Mouse (Mus musculus): Measurements from ENCODE around the gene Prss28. TPM values are rescaled to one million over a fixed set of nuclear protein-coding genes. Genes with fewer than 3 reads are reported as not detected.

The Prss28 gene
- total and polyA plus RNA-seq, 2 experiments from 2014 or later = not detected

DNA sequence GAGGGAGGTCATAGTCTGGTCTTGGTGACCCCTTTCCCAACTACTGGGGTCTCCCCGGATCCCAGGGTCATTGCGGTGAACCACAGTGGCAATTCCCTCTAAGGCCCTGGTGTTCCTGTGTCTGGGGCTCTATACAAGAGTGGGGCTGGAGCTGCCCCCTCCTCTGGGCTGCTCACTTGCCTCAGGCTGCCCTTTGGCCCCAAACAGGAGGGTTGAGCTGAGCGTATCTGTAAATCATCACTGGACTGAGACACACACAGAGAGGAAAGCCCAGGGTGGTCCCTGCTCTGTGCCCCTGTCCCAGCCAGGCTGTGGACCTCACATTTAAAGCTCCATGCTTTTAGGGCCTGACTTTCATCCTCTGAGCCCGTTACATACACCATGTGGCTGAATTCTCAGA lies 29.8 kb downstream of the Prss28 start:
- Histone ChIP-seq H3K27ac (no peak overlapping the region), H3K9me3 (ENCODE audit: low read length) (no peaks in the 10 kb centered on the region), H3K4me3 (ENCODE audit: low read length) (no peak overlapping the region), H3K4me2 (ENCODE audit: low read depth, low read length) (no peak overlapping the region), H3K9ac (replicated peaks; ENCODE audit: low read length) (no peak overlapping the region), H3K36me3 (ENCODE audit: insufficient read depth, low read length) (no peaks in the 10 kb centered on the region), H3K4me1 (ENCODE audit: insufficient read depth, low read length) (no peaks in the 10 kb centered on the region), H3K27me3 (ENCODE audit: insufficient read depth, low read length) (no peaks in the 10 kb centered on the region)
- no peak for TF ChIP-seq CTCF (IDR thresholded peaks at IDR 0.05; ENCODE audit: low read depth)
- DNase-seq (ENCODE audit: low spot score) = no peak
- ATAC-seq = no peak
- WGBS = 80% methylated on average over 4 of the region's 4 CpGs

GRCm38 (mm10) chr17:25340003-25340402 lies 31.6 kb downstream of the Prss28 start:
- H3K36me3 ChIP-seq (ENCODE audit: insufficient read depth, low read length) = no peaks in the 10 kb centered on the region
- WGBS = 83% methylated on average over 6 of the region's 6 CpGs
- no peak overlapping the region for H3K4me3 ChIP-seq (ENCODE audit: low read length)
- H3K9ac ChIP-seq (replicated peaks; ENCODE audit: low read length) = no peak overlapping the region
- H3K4me1 ChIP-seq (ENCODE audit: insufficient read depth, low read length) = no peaks in the 10 kb centered on the region
- no peak for TF ChIP-seq CTCF (IDR thresholded peaks at IDR 0.05; ENCODE audit: low read depth)
- no peaks in the 10 kb centered on the region for H3K9me3 ChIP-seq (ENCODE audit: low read length)
- ATAC-seq (no peak), DNase-seq (ENCODE audit: low spot score) (no peak)
- H3K27ac ChIP-seq = no peak overlapping the region
- H3K4me2 ChIP-seq (ENCODE audit: low read depth, low read length) = no peak overlapping the region
- H3K27me3 ChIP-seq (ENCODE audit: insufficient read depth, low read length) = no peaks in the 10 kb centered on the region

- Histone ChIP-seq H3K36me3 (ENCODE audit: insufficient read depth, low read length) (no peaks in the 10 kb centered on the region), H3K27me3 (ENCODE audit: insufficient read depth, low read length) (no peaks in the 10 kb centered on the region), H3K9me3 (ENCODE audit: low read length) (no peaks in the 10 kb centered on the region), H3K27ac (no peak overlapping the region), H3K9ac (replicated peaks; ENCODE audit: low read length) (no peak overlapping the region), H3K4me3 (ENCODE audit: low read length) (no peak overlapping the region), H3K4me2 (ENCODE audit: low read depth, low read length) (no peak overlapping the region), H3K4me1 (ENCODE audit: insufficient read depth, low read length) (no peaks in the 10 kb centered on the region)
- no peak for TF ChIP-seq CTCF (IDR thresholded peaks at IDR 0.05; ENCODE audit: low read depth)
- WGBS = 53% methylated on average over 3 of the region's 3 CpGs
- ATAC-seq (no peak), DNase-seq (ENCODE audit: low spot score) (no peak)
These were observed 33.0 kb downstream of the Prss28 start for GRCm38 (mm10) chr17:25341490-25341889.

DNA sequence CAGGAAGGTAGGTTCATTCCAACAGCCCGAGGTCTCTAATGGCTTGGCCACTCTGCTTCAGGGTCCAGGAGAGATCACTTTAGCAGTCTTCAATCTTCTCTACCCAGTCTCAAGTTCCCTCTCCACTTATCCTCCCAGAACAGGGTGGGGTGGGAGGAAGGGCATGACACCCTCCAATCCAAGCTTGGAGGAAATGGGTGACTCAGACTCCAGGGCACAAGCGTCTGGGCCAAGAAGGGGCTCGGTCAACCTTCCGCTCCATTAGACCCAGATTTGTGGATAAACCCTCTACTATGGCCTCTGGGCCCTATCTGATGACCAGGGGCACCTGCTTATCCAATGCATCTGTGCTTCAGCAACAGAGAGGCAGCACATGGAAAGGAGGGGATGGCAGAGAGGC lies 37.0 kb downstream of the Prss28 start, which contains the start of gene Tpsab1:
Tpsab1 (minus strand) TSS at position 101 of the 400 bp plus-strand sequence.
- no peaks in the 10 kb centered on the region for H3K4me1 ChIP-seq (ENCODE audit: insufficient read depth, low read length)
- no peak for ATAC-seq
- 95% methylated on average over 4 of the region's 4 CpGs for WGBS

GRCm38 (mm10) chr17:25361291-25361690 lies 52.8 kb downstream of the Prss28 start:
- DNase-seq (ENCODE audit: low spot score) (no peak), ATAC-seq (no peak)
- H3K9ac ChIP-seq (replicated peaks; ENCODE audit: low read length) = no peak overlapping the region
- 72% methylated on average over 2 of the region's 2 CpGs for WGBS
- no peaks in the 10 kb centered on the region for H3K36me3 ChIP-seq (ENCODE audit: insufficient read depth, low read length)
- H3K27ac ChIP-seq = no peak overlapping the region
- H3K4me3 ChIP-seq (ENCODE audit: low read length) = no peak overlapping the region
- no peak for TF ChIP-seq CTCF (IDR thresholded peaks at IDR 0.05; ENCODE audit: low read depth)
- H3K4me1 ChIP-seq (ENCODE audit: insufficient read depth, low read length) = no peaks in the 10 kb centered on the region
- no peaks in the 10 kb centered on the region for H3K27me3 ChIP-seq (ENCODE audit: insufficient read depth, low read length)
- H3K4me2 ChIP-seq (ENCODE audit: low read depth, low read length) = no peak overlapping the region
- H3K9me3 ChIP-seq (ENCODE audit: low read length) = no peaks in the 10 kb centered on the region

More for the DNA sequence above, 37.0 kb downstream of the Prss28 start, which contains the start of gene Tpsab1:
- Histone ChIP-seq H3K27ac (no peak within 1 kb of the TSS), H3K9ac (replicated peaks; ENCODE audit: low read length) (no peak within 1 kb of the TSS), H3K27me3 (ENCODE audit: insufficient read depth, low read length) (no peaks in the 10 kb centered on the region), H3K4me2 (ENCODE audit: low read depth, low read length) (no peak within 1 kb of the TSS), H3K9me3 (ENCODE audit: low read length) (no peaks in the 10 kb centered on the region), H3K4me3 (ENCODE audit: low read length) (no peak within 1 kb of the TSS), H3K36me3 (ENCODE audit: insufficient read depth, low read length) (no peaks in the 10 kb centered on the region)
- no peak for TF ChIP-seq CTCF (IDR thresholded peaks at IDR 0.05; ENCODE audit: low read depth)
- no peak for DNase-seq (ENCODE audit: low spot score)

Other genes starting within 250 kb of the Prss28 start
- gene Tmem204, start 225.1 kb upstream of the Prss28 start, total RNA-seq (2014; rRNA removed) = 15.4 and 21.5 TPM in 2 replicates
- 11.5 and 11.7 TPM in 2 replicates for gene Tmem204, start 225.1 kb upstream of the Prss28 start, polyA plus RNA-seq (2015; fragmentation: Nextera tagmentation; extraction: Ambion mirVana)
- 46.9 and 59.3 TPM in 2 replicates for gene Telo2, start 192.7 kb upstream of the Prss28 start, total RNA-seq (2014; rRNA removed)
- gene Telo2, start 192.7 kb upstream of the Prss28 start, polyA plus RNA-seq (2015; fragmentation: Nextera tagmentation; extraction: Ambion mirVana) = 32.5 and 33.1 TPM in 2 replicates
- gene Ptx4, start 187.9 kb upstream of the Prss28 start, total RNA-seq (2014; rRNA removed) = 0.63 TPM in 1 of 2 replicates, not detected in the other
- gene Ptx4, start 187.9 kb upstream of the Prss28 start, polyA plus RNA-seq (2015; fragmentation: Nextera tagmentation; extraction: Ambion mirVana) = 0.21 and 0.26 TPM in 2 replicates
- 34.9 and 40.6 TPM in 2 replicates for gene Clcn7, start 175.3 kb upstream of the Prss28 start, total RNA-seq (2014; rRNA removed)
- gene Clcn7, start 175.3 kb upstream of the Prss28 start, polyA plus RNA-seq (2015; fragmentation: Nextera tagmentation; extraction: Ambion mirVana) = 22.9 and 23.3 TPM in 2 replicates
- gene Ccdc154, start 146.2 kb upstream of the Prss28 start, total RNA-seq (2014; rRNA removed) = not detected in 2 replicates
- gene Ccdc154, start 146.2 kb upstream of the Prss28 start, polyA plus RNA-seq (2015; fragmentation: Nextera tagmentation; extraction: Ambion mirVana) = not detected in 2 replicates
- gene Gm38655, start 133.2 kb upstream of the Prss28 start, total RNA-seq (2014; rRNA removed) = not detected in 2 replicates
- not detected in 2 replicates for gene Gm38655, start 133.2 kb upstream of the Prss28 start, polyA plus RNA-seq (2015; fragmentation: Nextera tagmentation; extraction: Ambion mirVana)
- 15.7 and 19.9 TPM in 2 replicates for gene BC003965, start 124.1 kb upstream of the Prss28 start, total RNA-seq (2014; rRNA removed)
- gene BC003965, start 124.1 kb upstream of the Prss28 start, polyA plus RNA-seq (2015; fragmentation: Nextera tagmentation; extraction: Ambion mirVana) = 27.4 and 29.9 TPM in 2 replicates
- 39.6 and 43.3 TPM in 2 replicates for gene Unkl, start 120.2 kb upstream of the Prss28 start, total RNA-seq (2014; rRNA removed)
- 14.1 and 15.1 TPM in 2 replicates for gene Unkl, start 120.2 kb upstream of the Prss28 start, polyA plus RNA-seq (2015; fragmentation: Nextera tagmentation; extraction: Ambion mirVana)
- gene Gnptg, start 68.5 kb upstream of the Prss28 start, total RNA-seq (2014; rRNA removed) = 87.5 and 89.2 TPM in 2 replicates
- 128 and 129 TPM in 2 replicates for gene Gnptg, start 68.5 kb upstream of the Prss28 start, polyA plus RNA-seq (2015; fragmentation: Nextera tagmentation; extraction: Ambion mirVana)
- gene Tsr3, start 68.5 kb upstream of the Prss28 start, total RNA-seq (2014; rRNA removed) = 42.6 and 43.5 TPM in 2 replicates
- 65.3 and 70.7 TPM in 2 replicates for gene Tsr3, start 68.5 kb upstream of the Prss28 start, polyA plus RNA-seq (2015; fragmentation: Nextera tagmentation; extraction: Ambion mirVana)
- gene Baiap3, start 52.3 kb upstream of the Prss28 start, total RNA-seq (2014; rRNA removed) = 64.0 and 79.3 TPM in 2 replicates
- 27.3 and 27.8 TPM in 2 replicates for gene Baiap3, start 52.3 kb upstream of the Prss28 start, polyA plus RNA-seq (2015; fragmentation: Nextera tagmentation; extraction: Ambion mirVana)
- gene Ube2i, start 34.0 kb upstream of the Prss28 start, total RNA-seq (2014; rRNA removed) = 340 and 377 TPM in 2 replicates
- gene Ube2i, start 34.0 kb upstream of the Prss28 start, polyA plus RNA-seq (2015; fragmentation: Nextera tagmentation; extraction: Ambion mirVana) = 372 and 390 TPM in 2 replicates
- gene Prss34, start 10.3 kb upstream of the Prss28 start, total RNA-seq (2014; rRNA removed) = not detected in 2 replicates
- not detected in 2 replicates for gene Prss34, start 10.3 kb upstream of the Prss28 start, polyA plus RNA-seq (2015; fragmentation: Nextera tagmentation; extraction: Ambion mirVana)
- gene Prss29, start 10.0 kb downstream of the Prss28 start, total RNA-seq (2014; rRNA removed) = not detected in 2 replicates
- not detected in 2 replicates for gene Prss29, start 10.0 kb downstream of the Prss28 start, polyA plus RNA-seq (2015; fragmentation: Nextera tagmentation; extraction: Ambion mirVana)
- gene Tpsab1, start 36.9 kb downstream of the Prss28 start, total RNA-seq (2014; rRNA removed) = not detected in 2 replicates
- gene Tpsab1, start 36.9 kb downstream of the Prss28 start, polyA plus RNA-seq (2015; fragmentation: Nextera tagmentation; extraction: Ambion mirVana) = not detected in 2 replicates
- gene Tpsb2, start 57.7 kb downstream of the Prss28 start, total RNA-seq (2014; rRNA removed) = 0.21 TPM in 1 of 2 replicates, not detected in the other
- gene Tpsb2, start 57.7 kb downstream of the Prss28 start, polyA plus RNA-seq (2015; fragmentation: Nextera tagmentation; extraction: Ambion mirVana) = 0.72 and 1.8 TPM in 2 replicates
- 0.21 TPM in 1 of 2 replicates, not detected in the other for gene Tpsg1, start 60.6 kb downstream of the Prss28 start, total RNA-seq (2014; rRNA removed)
- 0.65 and 1.5 TPM in 2 replicates for gene Tpsg1, start 60.6 kb downstream of the Prss28 start, polyA plus RNA-seq (2015; fragmentation: Nextera tagmentation; extraction: Ambion mirVana)
- 82.1 and 111 TPM in 2 replicates for gene Cacna1h, start 125.1 kb downstream of the Prss28 start, total RNA-seq (2014; rRNA removed)
- 4.8 and 5.7 TPM in 2 replicates for gene Cacna1h, start 125.1 kb downstream of the Prss28 start, polyA plus RNA-seq (2015; fragmentation: Nextera tagmentation; extraction: Ambion mirVana)
- 5.7 and 7.4 TPM in 2 replicates for gene Tekt4, start 146.0 kb downstream of the Prss28 start, total RNA-seq (2014; rRNA removed)
- 2.3 and 3.2 TPM in 2 replicates for gene Tekt4, start 146.0 kb downstream of the Prss28 start, polyA plus RNA-seq (2015; fragmentation: Nextera tagmentation; extraction: Ambion mirVana)
- gene Sstr5, start 188.6 kb downstream of the Prss28 start, total RNA-seq (2014; rRNA removed) = 2.3 and 2.5 TPM in 2 replicates
- 0.84 and 1.2 TPM in 2 replicates for gene Sstr5, start 188.6 kb downstream of the Prss28 start, polyA plus RNA-seq (2015; fragmentation: Nextera tagmentation; extraction: Ambion mirVana)

Data from hindbrain, postnatal 0 days (tissue).